Mouse (Mus musculus) CH12.LX (cell line): Measurements from ENCODE around the gene Pla2g4e. TPM values are rescaled to one million over a fixed set of nuclear protein-coding genes. Genes with fewer than 3 reads are reported as not detected.

Experiments
- DNase-seq: peaks from one replicate; pipeline ENCODE4 v3.0.0-alpha.2; 2013; ENCODE audit errors: extremely low read depth
- H3K27ac ChIP-seq: 2 replicates; pipeline ENCODE4 v1.5.1; 2012; ENCODE audit warnings: low read depth, mild to moderate bottlenecking, control low read depth, moderate library complexity; ENCODE audit not compliant: insufficient read depth
- H3K27me3 ChIP-seq: replicated peaks from 2 replicates; pipeline ENCODE3; 2012; ENCODE audit warnings: inconsistent platforms
- H3K36me3 ChIP-seq, 2 experiments: replicated peaks in 1 of 2; 2 replicates each; pipeline versions ENCODE3 to v1.6.1; 2012; ENCODE audit warnings: inconsistent platforms in 1 of 2, low read length in 1 of 2, mild to moderate bottlenecking in 1 of 2, mixed read lengths in 1 of 2, moderate library complexity in 1 of 2; ENCODE audit not compliant: control insufficient read depth in 1 of 2, insufficient read depth in 1 of 2
- H3K4me1 ChIP-seq, 2 experiments: 2 replicates each; pipeline ENCODE4 v1.6.1; 2012; ENCODE audit warnings: inconsistent platforms in 1 of 2, moderate library complexity in 1 of 2; ENCODE audit not compliant: insufficient read depth in 2 of 2, control insufficient read depth in 1 of 2
- H3K4me2 ChIP-seq: 2 replicates; pipeline ENCODE4 v1.6.1; 2012; ENCODE audit warnings: low read depth, mild to moderate bottlenecking, control low read depth; ENCODE audit not compliant: poor library complexity, insufficient read depth, severe bottlenecking
- H3K4me3 ChIP-seq, 3 experiments: fragments of 150-350 bp in 1 of 3; sonication (generic) in 1 of 3; replicated peaks in 1 of 3; 2 replicates each; pipeline versions ENCODE3 to v1.5.1; 2011 to 2012; ENCODE audit warnings: low read depth in 2 of 3, low read length in 2 of 3, mild to moderate bottlenecking in 2 of 3, moderate library complexity in 2 of 3, control low read depth in 1 of 3, improper control_type of control experiment in 1 of 3, inconsistent platforms in 1 of 3, mixed read lengths in 1 of 3; ENCODE audit not compliant: poor library complexity in 1 of 3
- H3K79me2 ChIP-seq: replicated peaks from 2 replicates; pipeline ENCODE4 v1.6.1; 2012; ENCODE audit warnings: mild to moderate bottlenecking, moderate library complexity; ENCODE audit not compliant: control insufficient read depth, poor library complexity, insufficient read depth, severe bottlenecking; ENCODE audit errors: extremely low read depth
- H3K9ac ChIP-seq: 2 replicates; pipeline ENCODE4 v1.6.1; 2012; ENCODE audit warnings: low read depth, mild to moderate bottlenecking, control low read depth, moderate library complexity; ENCODE audit not compliant: insufficient read depth
- H3K9me3 ChIP-seq: replicated peaks from 2 replicates; pipeline ENCODE3; 2012; ENCODE audit warnings: low read length, inconsistent platforms, mixed read lengths
- BHLHE40 ChIP-seq: IDR thresholded peaks from 2 replicates; pipeline ENCODE4 v1.6.1; 2011; ENCODE audit warnings: mild to moderate bottlenecking, low read depth, low read length, improper control_type of control experiment
- CHD2 ChIP-seq: IDR thresholded peaks from 2 replicates; pipeline ENCODE4 v1.6.1; 2011; ENCODE audit warnings: low read length, improper control_type of control experiment
- E2F4 ChIP-seq: IDR thresholded peaks from 2 replicates; pipeline ENCODE4 v1.6.1; 2011; ENCODE audit warnings: low read depth, low read length, improper control_type of control experiment; ENCODE audit not compliant: insufficient replicate concordance
- ELF1 ChIP-seq: IDR thresholded peaks from 2 replicates; pipeline ENCODE4 v1.6.1; 2014; ENCODE audit warnings: low read depth, mild to moderate bottlenecking, inconsistent platforms, low read length, improper control_type of control experiment
- ETS1 ChIP-seq: conservative IDR thresholded peaks from 2 replicates; pipeline ENCODE4 v1.6.1; 2012; ENCODE audit warnings: low read depth, mild to moderate bottlenecking, inconsistent platforms, low read length, improper control_type of control experiment, moderate library complexity
- GABPA ChIP-seq: IDR thresholded peaks from 2 replicates; pipeline ENCODE4 v1.6.1; 2012; ENCODE audit warnings: low read depth, low read length, improper control_type of control experiment, inconsistent platforms; ENCODE audit not compliant: insufficient replicate concordance
- JUN ChIP-seq: IDR thresholded peaks from 2 replicates; pipeline ENCODE4 v1.6.1; 2011; ENCODE audit warnings: low read depth, mild to moderate bottlenecking, low read length, improper control_type of control experiment, moderate library complexity; ENCODE audit not compliant: insufficient read depth
- JUND ChIP-seq: conservative IDR thresholded peaks from 2 replicates; pipeline ENCODE4 v1.6.1; 2011; ENCODE audit warnings: low read depth, low read length, improper control_type of control experiment
- MAZ ChIP-seq: IDR thresholded peaks from 2 replicates; pipeline ENCODE4 v1.6.1; 2012; ENCODE audit warnings: low read depth, mild to moderate bottlenecking, inconsistent platforms, low read length, improper control_type of control experiment, moderate library complexity
- MXI1 ChIP-seq: IDR thresholded peaks from 2 replicates; pipeline ENCODE4 v1.6.1; 2011; ENCODE audit warnings: mild to moderate bottlenecking, low read depth, low read length, improper control_type of control experiment
- MYC ChIP-seq: IDR thresholded peaks from 2 replicates; pipeline ENCODE4 v1.6.1; 2011; ENCODE audit warnings: low read depth, mild to moderate bottlenecking, improper control_type of control experiment, low read length
- NRF1 ChIP-seq: IDR thresholded peaks from 2 replicates; pipeline ENCODE4 v1.6.1; 2014; ENCODE audit warnings: low read depth, mild to moderate bottlenecking, inconsistent platforms, low read length, improper control_type of control experiment, moderate library complexity
- POLR2A ChIP-seq: IDR thresholded peaks from 2 replicates; pipeline ENCODE4 v1.6.1; 2011; ENCODE audit warnings: low read depth, mild to moderate bottlenecking, improper control_type of control experiment, low read length
- POLR2AphosphoS2 ChIP-seq: IDR thresholded peaks from 2 replicates; pipeline ENCODE4 v1.6.1; 2011; ENCODE audit warnings: low read depth, low read length, improper control_type of control experiment
- RAD21 ChIP-seq: IDR thresholded peaks from 2 replicates; pipeline ENCODE4 v1.6.1; 2011; ENCODE audit warnings: low read depth, mild to moderate bottlenecking, low read length, improper control_type of control experiment, moderate library complexity
- SIN3A ChIP-seq: IDR thresholded peaks from 2 replicates; pipeline ENCODE4 v1.6.1; 2012; ENCODE audit warnings: low read length, improper control_type of control experiment, inconsistent platforms
- TBP ChIP-seq: conservative IDR thresholded peaks from 2 replicates; pipeline ENCODE4 v1.6.1; 2011; ENCODE audit warnings: low read depth, low read length, improper control_type of control experiment
- TCF12 ChIP-seq: IDR thresholded peaks from 2 replicates; pipeline ENCODE4 v1.6.1; 2014; ENCODE audit warnings: low read depth, mild to moderate bottlenecking, inconsistent platforms, low read length, improper control_type of control experiment
- ZC3H11A ChIP-seq: IDR thresholded peaks from 2 replicates; pipeline ENCODE4 v1.6.1; 2012; ENCODE audit warnings: low read depth, mild to moderate bottlenecking, inconsistent platforms, low read length, improper control_type of control experiment
- dilution Hi-C: fragments of 300-500 bp; cut with MboI; formaldehyde crosslinking; loops from 2 replicates; pipeline ENCODE4 v1.14.3; 2020; ENCODE audit warnings: low sequenced_read_pairs; ENCODE audit not compliant: extremely low pct_unique_long_range_greater_than_20kb, extremely low pct_ligation_motif_present
- in situ Hi-C: fragments of 300-500 bp; cut with MboI; formaldehyde crosslinking; loops from 3 replicates; pipeline ENCODE4 v1.14.3; 2019; ENCODE audit warnings: low sequenced_read_pairs, low pct_ligation_motif_present, low pct_unique_long_range_greater_than_20kb, mixed read lengths
- polyA plus RNA-seq: library from polyadenylated mRNA; unstranded; fragments of >175 nt; gene quantifications from 2 replicates; pipeline ENCODE4 v1.2.1, GENCODE M21; 2012; ENCODE audit warnings: low read depth; ENCODE audit not compliant: insufficient read length
- total RNA-seq, 2 experiments: library from RNA; depleted of rRNA; stranded (reverse); fragments of 300-350 nt in 1 of 2; fragments of >200 nt in 1 of 2; gene quantifications; 2 replicates each; pipeline ENCODE4 v1.2.3; 2012 to 2014

Pla2g4e gene
- total and polyA plus RNA-seq, 3 experiments: not detected

- Histone ChIP-seq H3K36me3 (peaks cover 0 to 19% of the 10 kb centered on the region in 2 experiments), H3K79me2 (no peaks in the 10 kb centered on the region), H3K4me3 (no peak overlapping the region), H3K9me3 (no peaks in the 10 kb centered on the region)
- in situ Hi-C loops: no loop called here
- TF ChIP-seq TBP (no peak), MAZ (no peak), E2F4 (no peak), MYC (no peak), TCF12 (no peak), POLR2A (no peak), SIN3A (no peak), ETS1 (no peak), GABPA (no peak), JUN (no peak), POLR2AphosphoS2 (no peak), ELF1 (no peak), RAD21 (no peak)
- TF ChIP-seq, all 38 proteins: peak for 0
- dilution Hi-C loops: no loop called here
- DNase-seq: no peak
- H3K4me2 ChIP-seq: no peak overlapping the region
- no peaks in the 10 kb centered on the region for H3K27me3 ChIP-seq
- no peak overlapping the region for H3K9ac ChIP-seq
- peaks cover 13 to 74% of the 10 kb centered on the region in 2 experiments for H3K4me1 ChIP-seq
- no peak overlapping the region for H3K27ac ChIP-seq
Observed at GRCm38 (mm10) chr2:120139091-120139490, 106.0 kb downstream of the Pla2g4e start.

DNA sequence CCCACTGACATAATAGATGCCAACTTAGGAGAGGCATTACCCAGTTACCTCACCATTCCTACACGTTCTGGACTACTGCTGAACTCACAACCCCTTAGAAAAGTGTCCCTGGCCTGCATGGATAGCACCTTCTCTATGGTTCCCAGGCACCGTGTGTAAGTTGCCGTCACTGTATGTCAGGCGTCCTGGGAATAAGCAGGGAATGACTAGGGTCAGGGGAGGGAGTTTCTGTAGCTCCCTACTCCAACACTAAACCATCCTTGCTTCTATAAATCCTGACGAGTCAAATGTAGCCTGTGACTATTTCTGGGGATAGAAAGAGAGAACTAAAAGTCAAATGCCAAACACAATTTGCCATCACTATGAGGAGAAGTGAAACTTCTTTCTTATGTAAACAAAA lies 107.9 kb downstream of the Pla2g4e start:
- Histone ChIP-seq H3K79me2 (no peaks in the 10 kb centered on the region), H3K27me3 (no peaks in the 10 kb centered on the region), H3K4me2 (no peak overlapping the region), H3K9ac (no peak overlapping the region), H3K27ac (0 out of 2 replicates have a peak overlapping the region, but pooled peaks have one; percentile 7), H3K4me1 (peaks cover 24 to 88% of the 10 kb centered on the region in 2 experiments), H3K4me3 (no peak overlapping the region), H3K36me3 (peaks cover 0 to 24% of the 10 kb centered on the region in 2 experiments), H3K9me3 (no peaks in the 10 kb centered on the region)
- no peak for TF ChIP-seq JUND
- TF ChIP-seq MXI1: no peak
- TF ChIP-seq SIN3A: no peak
- no peak for TF ChIP-seq BHLHE40
- TF ChIP-seq ZC3H11A: no peak
- no peak for TF ChIP-seq NRF1
- TF ChIP-seq CHD2: no peak
- no peak for TF ChIP-seq POLR2AphosphoS2
- no peak for DNase-seq
- dilution Hi-C loops: no loop called here
- in situ Hi-C loops: no loop called here
